Mouse (Mus musculus): ENCODE data around the gene Unc80. TPM values are rescaled to one million over a fixed set of nuclear protein-coding genes. Genes with fewer than 3 reads are reported as not detected.
A peak's percentile ranks its signal among the peaks of the same experiment; 100 is the strongest.
"Not testable (repeated sequence)": the region's sequence is repeated elsewhere in the genome, so short reads cannot be mapped to it uniquely, and the experiment has no call there.

Gene Unc80
- polyA plus RNA-seq, 1 experiment from 2014 or later: 0.39 TPM

DNA sequence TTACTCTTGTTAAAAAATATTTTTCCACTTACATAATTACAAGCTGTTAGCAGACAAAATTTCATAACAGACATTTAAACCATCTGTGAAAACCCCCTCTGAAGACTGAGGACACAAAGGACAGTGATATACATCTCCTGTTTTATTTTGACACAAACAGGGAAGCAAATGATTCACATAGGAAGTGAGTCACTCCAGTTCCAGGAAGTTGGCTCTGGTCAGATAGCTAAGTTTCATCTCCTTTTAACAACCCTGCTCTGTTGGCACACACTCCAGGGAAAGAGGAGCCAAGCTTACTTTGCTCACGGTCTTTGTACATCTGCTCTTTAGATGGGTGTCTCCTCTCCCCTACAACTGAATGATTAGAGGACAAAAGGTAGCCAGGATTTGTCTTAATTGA lies 181.8 kb downstream of the Unc80 start:
- no peak overlapping the region for H3K4me3 ChIP-seq
- no peak for DNase-seq (ENCODE audit: low spot score)
- no peaks in the 10 kb centered on the region for H3K36me3 ChIP-seq
- H3K27ac ChIP-seq (replicated peaks): no peak overlapping the region
- no peaks in the 10 kb centered on the region for H3K27me3 ChIP-seq (ENCODE audit: low read depth, poor library complexity, severe bottlenecking)
- peaks cover 9% of the 10 kb centered on the region for H3K4me1 ChIP-seq
- H3K9me3 ChIP-seq (replicated peaks): no peaks in the 10 kb centered on the region
- WGBS: 67% methylated on average over 1 of the region's 1 CpGs

DNA sequence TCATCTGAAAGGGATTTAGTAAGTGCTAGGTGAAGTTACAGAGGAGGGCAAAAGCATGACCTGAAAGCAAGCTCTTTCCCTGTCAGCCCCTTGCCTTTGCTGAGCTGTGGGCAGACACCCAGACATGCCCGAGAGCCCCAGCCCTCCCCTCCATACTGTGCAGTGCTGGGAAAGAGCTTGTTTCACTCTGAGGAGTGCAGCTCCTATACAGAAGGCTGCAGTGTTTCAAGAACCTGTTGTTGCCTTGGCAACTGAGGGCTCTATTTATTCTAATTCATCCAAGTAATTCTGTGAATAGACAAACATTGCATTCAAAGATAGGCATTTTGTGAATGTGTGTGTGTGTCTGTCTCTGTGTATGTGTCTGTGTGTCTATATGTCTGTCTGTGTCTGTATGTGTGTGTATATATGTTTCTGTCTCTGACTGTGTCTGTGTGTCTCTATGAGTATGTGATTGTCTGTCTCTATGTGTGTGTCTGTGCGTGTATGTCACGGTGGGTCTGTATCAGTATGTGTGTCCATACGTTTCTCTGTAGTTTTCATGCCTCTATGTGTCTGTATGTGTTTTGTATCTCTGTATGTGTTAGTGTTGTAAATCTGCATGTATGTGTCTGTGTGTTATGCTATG lies 187.1 kb downstream of the Unc80 start:
- Histone ChIP-seq H3K9me3 (replicated peaks) (no peaks in the 10 kb centered on the region), H3K27me3 (ENCODE audit: low read depth, poor library complexity, severe bottlenecking) (no peaks in the 10 kb centered on the region), H3K36me3 (no peaks in the 10 kb centered on the region), H3K27ac (replicated peaks) (peak overlapping the region; percentile 67), H3K4me1 (peaks cover 14% of the 10 kb centered on the region), H3K4me3 (no peak overlapping the region)
- peak; percentile 39 for DNase-seq (ENCODE audit: low spot score)
- WGBS: 61% methylated on average over 4 of the region's 4 CpGs

DNA sequence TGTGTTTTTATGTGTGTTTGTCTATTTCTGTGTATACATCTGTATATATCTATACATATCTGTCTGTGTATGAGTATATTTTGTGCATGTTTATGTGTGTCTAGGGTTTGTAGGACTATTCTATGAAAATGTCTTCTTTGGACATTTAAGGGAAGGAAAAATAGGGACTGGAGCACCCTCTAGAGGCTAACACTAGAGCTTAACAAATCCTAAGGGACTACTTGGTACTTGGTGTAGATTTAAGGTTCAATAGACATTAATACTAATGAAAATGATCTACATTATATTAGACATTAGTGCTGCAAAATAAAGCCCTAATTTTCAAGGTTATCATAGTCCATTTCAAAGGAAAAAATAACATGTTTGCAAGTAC lies 187.6 kb downstream of the Unc80 start:
- H3K36me3 ChIP-seq: no peaks in the 10 kb centered on the region
- no peak overlapping the region for H3K27ac ChIP-seq (replicated peaks)
- H3K27me3 ChIP-seq (ENCODE audit: low read depth, poor library complexity, severe bottlenecking): no peaks in the 10 kb centered on the region
- H3K4me3 ChIP-seq: no peak overlapping the region
- no peak for DNase-seq (ENCODE audit: low spot score)
- H3K9me3 ChIP-seq (replicated peaks): no peaks in the 10 kb centered on the region
- H3K4me1 ChIP-seq: peaks cover 14% of the 10 kb centered on the region

DNA sequence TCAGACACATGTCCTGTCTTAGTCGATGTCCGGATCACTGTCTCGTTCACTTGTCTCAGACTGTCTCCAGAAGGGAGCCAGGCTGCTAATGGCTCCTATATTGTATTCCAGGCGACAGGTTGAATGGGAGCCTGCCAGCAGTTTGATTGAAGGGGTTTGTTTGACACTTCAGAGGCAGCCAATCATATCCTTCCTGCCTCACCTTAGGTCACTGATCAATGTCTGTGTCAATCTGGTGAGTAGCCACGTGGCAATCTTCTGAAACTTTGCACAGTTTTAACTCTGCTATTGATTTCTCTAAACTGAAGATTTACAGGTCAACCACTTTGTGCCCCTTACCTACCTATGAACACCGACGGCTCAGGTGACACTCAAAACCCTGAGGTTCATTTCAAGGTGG lies 203.3 kb downstream of the Unc80 start:
- 78% methylated on average over 7 of the region's 7 CpGs for WGBS
- Histone ChIP-seq H3K4me1 (no peaks in the 10 kb centered on the region), H3K4me3 (no peak overlapping the region), H3K27me3 (ENCODE audit: low read depth, poor library complexity, severe bottlenecking) (no peaks in the 10 kb centered on the region), H3K27ac (replicated peaks) (no peak overlapping the region), H3K9me3 (replicated peaks) (no peaks in the 10 kb centered on the region), H3K36me3 (no peaks in the 10 kb centered on the region)
- no peak for DNase-seq (ENCODE audit: low spot score)

DNA sequence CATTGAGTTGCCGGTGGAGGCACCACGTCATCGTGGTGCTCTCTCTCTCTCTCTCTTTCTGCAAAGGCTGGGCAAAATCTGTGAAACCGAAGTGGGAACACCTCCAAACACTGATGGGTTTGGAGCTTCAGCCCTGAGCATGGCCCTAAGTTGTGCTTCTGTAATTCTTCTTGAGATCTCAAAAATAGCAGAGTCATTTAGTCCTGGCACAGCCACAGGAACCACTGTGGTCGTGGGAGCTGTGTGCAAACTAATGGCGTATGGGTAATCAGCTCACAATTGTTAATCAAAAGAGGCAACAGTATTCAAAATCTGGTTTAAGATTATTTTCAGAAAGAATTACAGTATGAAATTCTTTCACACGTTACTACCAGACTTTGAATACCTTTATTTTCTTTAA lies 204.6 kb downstream of the Unc80 start:
- Histone ChIP-seq H3K27ac (replicated peaks) (no peak overlapping the region), H3K9me3 (replicated peaks) (no peaks in the 10 kb centered on the region), H3K4me1 (no peaks in the 10 kb centered on the region), H3K4me3 (no peak overlapping the region), H3K27me3 (ENCODE audit: low read depth, poor library complexity, severe bottlenecking) (no peaks in the 10 kb centered on the region), H3K36me3 (no peaks in the 10 kb centered on the region)
- WGBS: 88% methylated on average over 7 of the region's 7 CpGs
- no peak for DNase-seq (ENCODE audit: low spot score)

DNA sequence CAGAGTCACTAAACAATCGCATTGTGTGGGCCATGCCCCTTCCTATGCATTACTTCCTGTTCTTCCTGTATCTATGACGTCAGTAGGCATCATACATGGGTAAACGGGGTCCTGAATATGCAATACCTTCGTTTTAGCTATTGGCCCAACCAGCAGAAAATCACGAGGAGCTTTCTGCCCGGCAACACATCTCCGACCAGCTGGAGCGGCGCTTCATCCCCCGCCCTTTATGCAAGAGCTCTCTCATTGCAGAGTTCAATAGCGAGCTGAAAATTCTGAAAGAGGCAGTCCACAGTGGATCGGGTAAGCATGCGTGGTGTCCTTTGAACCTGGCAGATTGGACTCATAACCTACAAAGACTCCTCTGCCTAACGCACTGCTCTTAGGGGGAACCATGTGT lies 209.8 kb downstream of the Unc80 start:
- no peaks in the 10 kb centered on the region for H3K27me3 ChIP-seq (ENCODE audit: low read depth, poor library complexity, severe bottlenecking)
- H3K36me3 ChIP-seq: no peaks in the 10 kb centered on the region
- no peaks in the 10 kb centered on the region for H3K9me3 ChIP-seq (replicated peaks)
- H3K4me1 ChIP-seq: no peaks in the 10 kb centered on the region
- H3K27ac ChIP-seq (replicated peaks): no peak overlapping the region
- 78% methylated on average over 14 of the region's 14 CpGs for WGBS
- no peak overlapping the region for H3K4me3 ChIP-seq
- DNase-seq (ENCODE audit: low spot score): no peak

DNA sequence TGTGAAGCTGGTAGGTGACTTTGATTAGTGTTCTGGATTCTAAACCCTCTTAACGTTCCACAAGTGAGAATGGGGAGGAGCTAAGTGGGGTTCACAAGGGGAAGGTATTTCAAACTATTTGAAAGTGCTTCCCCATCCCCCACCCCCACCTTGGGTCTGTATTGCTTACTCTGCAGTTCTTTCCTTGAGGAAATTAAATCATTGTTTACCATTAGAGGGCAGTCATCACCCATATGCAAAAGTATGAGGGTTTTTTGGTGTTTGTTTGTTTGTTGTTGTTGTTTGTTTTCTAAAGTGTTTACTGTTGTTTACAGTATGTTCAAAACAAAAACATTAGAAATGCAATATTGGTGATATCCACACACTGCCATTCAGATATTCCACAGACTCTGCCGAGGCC lies 210.5 kb downstream of the Unc80 start:
- no peaks in the 10 kb centered on the region for H3K9me3 ChIP-seq (replicated peaks)
- H3K36me3 ChIP-seq: no peaks in the 10 kb centered on the region
- no peaks in the 10 kb centered on the region for H3K4me1 ChIP-seq
- DNase-seq (ENCODE audit: low spot score): no peak
- no peak overlapping the region for H3K4me3 ChIP-seq
- 60% methylated on average over 2 of the region's 2 CpGs for whole genome bisulfite sequencing
- H3K27me3 ChIP-seq (ENCODE audit: low read depth, poor library complexity, severe bottlenecking): no peaks in the 10 kb centered on the region
- H3K27ac ChIP-seq (replicated peaks): no peak overlapping the region

DNA sequence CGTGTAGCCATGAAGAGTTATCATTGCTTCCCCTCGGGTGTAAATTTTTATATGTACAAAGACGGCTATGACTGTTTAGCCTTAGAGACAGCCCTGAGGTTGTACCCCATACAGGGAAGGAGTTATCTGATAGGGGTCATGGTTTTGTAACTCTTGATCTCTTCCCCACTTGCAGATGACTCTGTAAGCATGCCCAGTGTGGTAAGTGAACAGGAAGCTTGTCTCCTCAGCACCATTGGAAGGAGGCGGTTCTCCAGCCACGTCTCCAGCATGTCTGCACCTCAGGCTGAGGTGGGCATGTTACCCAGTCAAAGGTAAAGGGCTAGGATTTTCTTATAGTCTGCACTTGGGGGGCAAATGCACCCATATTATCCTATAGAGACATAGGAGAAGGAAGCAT lies 214.8 kb downstream of the Unc80 start:
- 86% methylated on average over 5 of the region's 5 CpGs for WGBS

DNA sequence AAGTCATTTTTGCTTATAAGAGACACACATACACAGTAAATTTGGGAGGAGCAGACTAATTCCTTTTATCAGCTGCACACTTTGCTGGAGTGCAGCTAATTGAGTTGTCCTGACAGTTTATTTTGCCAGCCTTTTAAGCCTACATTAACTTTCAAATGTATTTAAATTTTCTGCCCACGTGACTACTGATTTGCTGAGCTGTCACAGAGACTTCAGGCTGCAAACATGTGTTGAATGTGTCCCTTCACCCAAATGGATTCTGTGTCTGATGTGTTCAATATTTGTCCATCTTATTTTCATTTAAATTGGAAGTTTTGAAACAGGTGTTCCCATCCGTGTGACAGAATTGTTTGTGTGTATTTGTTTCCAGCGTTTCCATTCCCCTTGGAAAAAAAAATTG lies 223.6 kb downstream of the Unc80 start:
- no peaks in the 10 kb centered on the region for H3K9me3 ChIP-seq (replicated peaks)
- no peaks in the 10 kb centered on the region for H3K27me3 ChIP-seq (ENCODE audit: low read depth, poor library complexity, severe bottlenecking)
- no peak overlapping the region for H3K4me3 ChIP-seq
- 75% methylated on average over 3 of the region's 3 CpGs for WGBS
- DNase-seq (ENCODE audit: low spot score): no peak
- H3K27ac ChIP-seq (replicated peaks): no peak overlapping the region
- H3K36me3 ChIP-seq: no peaks in the 10 kb centered on the region
- H3K4me1 ChIP-seq: no peaks in the 10 kb centered on the region

More for the DNA sequence above, 214.8 kb downstream of the Unc80 start:
- H3K4me1 ChIP-seq: no peaks in the 10 kb centered on the region
- no peaks in the 10 kb centered on the region for H3K27me3 ChIP-seq (ENCODE audit: low read depth, poor library complexity, severe bottlenecking)
- H3K4me3 ChIP-seq: no peak overlapping the region
- no peaks in the 10 kb centered on the region for H3K36me3 ChIP-seq
- no peak for DNase-seq (ENCODE audit: low spot score)
- H3K9me3 ChIP-seq (replicated peaks): no peaks in the 10 kb centered on the region
- H3K27ac ChIP-seq (replicated peaks): no peak overlapping the region

DNA sequence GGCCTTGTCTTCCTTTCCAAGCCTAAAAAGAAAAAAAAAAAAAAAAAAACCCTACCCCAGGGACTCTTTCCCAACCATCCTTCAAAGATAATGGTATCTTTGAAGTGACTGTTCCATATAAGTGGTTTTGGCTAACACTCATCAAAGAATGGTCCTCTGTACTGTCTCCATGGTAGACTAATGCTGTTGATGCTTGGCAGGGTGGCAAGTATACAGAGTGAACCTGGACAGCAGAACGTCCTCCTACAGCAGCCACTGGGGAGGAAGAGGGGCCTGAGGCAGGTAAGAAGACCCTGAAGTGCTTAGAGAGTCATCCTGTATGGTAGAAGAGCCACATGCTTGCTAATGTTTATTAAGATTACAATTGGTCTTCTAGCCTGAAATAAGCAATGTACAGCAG lies 224.1 kb downstream of the Unc80 start:
- 65% methylated on average over 1 of the region's 1 CpGs for WGBS
- no peak for DNase-seq (ENCODE audit: low spot score)
- no peak overlapping the region for H3K4me3 ChIP-seq

DNA sequence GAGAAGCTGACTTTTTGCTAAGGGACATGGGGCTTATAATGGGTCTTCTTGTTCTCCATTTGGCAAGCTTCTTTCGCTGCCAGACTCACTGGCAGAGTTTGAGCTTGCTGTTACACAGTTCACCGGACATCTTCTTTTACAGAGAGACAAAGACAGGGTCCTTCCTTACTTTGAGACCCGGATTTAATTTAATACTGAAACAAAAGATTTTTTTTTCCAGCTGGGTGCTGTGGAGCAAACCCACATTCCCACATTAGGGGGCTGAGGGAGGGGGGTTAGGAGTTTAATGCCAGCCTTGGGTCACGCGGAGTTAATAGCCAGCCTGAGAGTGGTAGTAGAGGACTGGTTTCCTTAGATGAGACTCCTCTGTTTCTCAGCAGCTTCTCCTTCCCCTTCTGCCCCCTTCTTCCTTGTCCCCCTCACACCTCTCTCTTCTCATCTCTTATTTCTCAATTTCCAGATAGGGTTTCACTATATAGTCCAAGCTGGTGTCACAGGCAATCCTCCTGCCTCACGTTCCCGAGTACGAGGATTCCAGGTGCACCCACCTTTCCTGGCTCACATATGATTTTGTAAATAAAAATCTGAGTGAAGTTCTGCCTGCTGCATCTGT lies 224.7 kb downstream of the Unc80 start:
- no peaks in the 10 kb centered on the region for H3K9me3 ChIP-seq (replicated peaks)
- H3K36me3 ChIP-seq: no peaks in the 10 kb centered on the region
- 71% methylated on average over 8 of the region's 8 CpGs for WGBS
- no peak for DNase-seq (ENCODE audit: low spot score)
- no peak overlapping the region for H3K4me3 ChIP-seq
- H3K27ac ChIP-seq (replicated peaks): no peak overlapping the region
- H3K27me3 ChIP-seq (ENCODE audit: low read depth, poor library complexity, severe bottlenecking): no peaks in the 10 kb centered on the region
- H3K4me1 ChIP-seq: no peaks in the 10 kb centered on the region

More for the DNA sequence above, 224.1 kb downstream of the Unc80 start:
- Histone ChIP-seq H3K9me3 (replicated peaks) (no peaks in the 10 kb centered on the region), H3K27me3 (ENCODE audit: low read depth, poor library complexity, severe bottlenecking) (no peaks in the 10 kb centered on the region), H3K27ac (replicated peaks) (no peak overlapping the region), H3K4me1 (no peaks in the 10 kb centered on the region), H3K36me3 (no peaks in the 10 kb centered on the region)

DNA sequence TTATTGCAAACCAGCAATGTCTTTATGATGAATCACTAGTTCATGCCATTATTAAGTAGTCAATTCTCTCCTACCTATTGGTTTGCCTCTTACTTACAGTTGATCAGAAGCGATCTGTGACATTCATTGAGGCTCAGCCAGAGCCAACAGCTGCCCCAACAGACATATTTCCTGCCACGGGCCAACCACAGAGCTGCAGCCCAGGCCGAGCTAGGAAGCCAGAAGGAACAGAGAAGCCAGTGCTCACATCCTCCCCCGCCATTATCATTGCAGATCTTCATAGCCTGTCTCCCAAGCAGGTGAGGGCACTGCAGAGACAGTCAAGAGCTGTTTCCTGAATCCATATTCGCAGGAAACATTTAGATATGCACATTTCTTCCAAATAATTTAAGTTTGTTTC lies 226.1 kb downstream of the Unc80 start:
- Histone ChIP-seq H3K36me3 (no peaks in the 10 kb centered on the region), H3K4me1 (no peaks in the 10 kb centered on the region), H3K4me3 (no peak overlapping the region), H3K27me3 (ENCODE audit: low read depth, poor library complexity, severe bottlenecking) (no peaks in the 10 kb centered on the region), H3K9me3 (replicated peaks) (no peaks in the 10 kb centered on the region), H3K27ac (replicated peaks) (no peak overlapping the region)
- no peak for DNase-seq (ENCODE audit: low spot score)
- 78% methylated on average over 5 of the region's 5 CpGs for WGBS

DNA sequence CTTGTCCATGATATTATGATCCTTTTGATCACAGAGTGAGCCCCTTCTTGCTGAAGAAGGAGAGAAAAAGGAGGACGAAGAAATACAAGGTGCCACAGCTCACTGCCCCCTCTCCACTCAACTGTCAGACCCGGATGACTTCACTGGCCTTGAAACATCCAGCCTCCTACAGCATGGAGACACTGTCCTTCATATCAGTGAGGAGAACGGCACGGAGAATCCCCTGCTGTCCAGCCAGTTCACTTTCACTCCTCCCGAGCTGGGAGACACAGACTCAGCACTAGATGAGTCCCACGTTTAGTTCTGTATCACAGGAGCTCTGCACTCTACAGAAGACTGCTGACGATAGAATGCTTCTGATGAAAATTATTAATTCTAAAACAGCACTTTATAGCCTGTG lies 227.1 kb downstream of the Unc80 start:
- Histone ChIP-seq H3K4me1 (peaks cover 3% of the 10 kb centered on the region), H3K27me3 (ENCODE audit: low read depth, poor library complexity, severe bottlenecking) (no peaks in the 10 kb centered on the region), H3K27ac (replicated peaks) (no peak overlapping the region), H3K4me3 (no peak overlapping the region), H3K36me3 (no peaks in the 10 kb centered on the region), H3K9me3 (replicated peaks) (no peaks in the 10 kb centered on the region)
- WGBS: 81% methylated on average over 7 of the region's 7 CpGs
- DNase-seq (ENCODE audit: low spot score): no peak

DNA sequence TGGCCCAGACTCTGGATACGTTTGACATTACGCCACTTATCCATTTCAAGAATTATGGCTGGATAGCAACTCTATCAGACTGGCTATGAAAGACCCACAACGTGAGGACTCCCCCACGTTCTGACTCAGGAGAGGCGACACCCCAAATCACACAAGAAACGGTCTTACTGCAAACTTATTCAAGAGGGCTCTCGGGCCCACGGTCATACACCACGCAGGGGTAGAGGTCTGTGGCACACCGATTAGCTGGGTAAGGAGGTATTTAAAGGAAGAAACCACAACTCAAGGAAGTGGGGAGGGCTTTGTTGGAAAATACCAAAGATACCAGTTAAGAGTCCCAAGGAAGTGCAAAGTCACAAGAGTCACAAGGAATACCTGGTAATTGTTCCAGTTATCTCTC lies 231.5 kb downstream of the Unc80 start:
- not testable (repeated sequence) for H3K9me3 ChIP-seq (replicated peaks); H3K27me3 ChIP-seq (ENCODE audit: low read depth, poor library complexity, severe bottlenecking); H3K4me3 ChIP-seq; DNase-seq (ENCODE audit: low spot score); H3K27ac ChIP-seq (replicated peaks); H3K36me3 ChIP-seq
- H3K4me1 ChIP-seq: peaks cover 24% of the 10 kb centered on the region
- WGBS: 86% methylated on average over 10 of the region's 10 CpGs

All from midbrain, embryonic 10.5 days (tissue).